Mouse (Mus musculus) R1 (cell line): ENCODE results near the gene Arl4c.

Source experiments
- DNase-seq: peaks from one replicate; pipeline ENCODE4 v3.0.0-alpha.2; 2018; ENCODE audit warnings: low read depth, low spot score

Gene Arl4c

GRCm38 (mm10) chr1:88701870-88702661, at the start of gene Arl4c:
Gene Arl4c, minus strand, starts transcription at chr1:88702221.
- peak; percentile 75 for DNase-seq

- DNase-seq, result no peak
These were observed 49.3 kb upstream of the Arl4c start for GRCm38 (mm10) chr1:88751332-88751731.

GRCm38 (mm10) chr1:88750576-88750975, 48.6 kb upstream of the Arl4c start:
- peak; percentile 50 for DNase-seq

- peak; percentile 92 for DNase-seq
These were observed 48.1 kb upstream of the Arl4c start for GRCm38 (mm10) chr1:88750126-88750525.

GRCm38 (mm10) chr1:88749106-88749505, 47.1 kb upstream of the Arl4c start:
- peak; percentile 65 for DNase-seq

- peak; percentile 90 for DNase-seq
These were observed 43.2 kb upstream of the Arl4c start for GRCm38 (mm10) chr1:88745256-88745655.

- peak; percentile 53 for DNase-seq
These were observed 42.2 kb upstream of the Arl4c start for GRCm38 (mm10) chr1:88744261-88744660.

GRCm38 (mm10) chr1:88742372-88742771, 40.4 kb upstream of the Arl4c start:
- DNase-seq, result peak; percentile 63

GRCm38 (mm10) chr1:88739546-88739945, 37.5 kb upstream of the Arl4c start:
- no peak for DNase-seq

- no peak for DNase-seq
These were observed 36.9 kb upstream of the Arl4c start for GRCm38 (mm10) chr1:88738931-88739330.

GRCm38 (mm10) chr1:88729496-88729895, 27.5 kb upstream of the Arl4c start:
- no peak for DNase-seq

GRCm38 (mm10) chr1:88727369-88727768, 25.3 kb upstream of the Arl4c start:
- no peak for DNase-seq

GRCm38 (mm10) chr1:88725716-88726115, 23.7 kb upstream of the Arl4c start:
- DNase-seq, result no peak

- no peak for DNase-seq
These were observed 18.7 kb upstream of the Arl4c start for GRCm38 (mm10) chr1:88720626-88721229.

- DNase-seq, result no peak
These were observed 16.5 kb upstream of the Arl4c start for GRCm38 (mm10) chr1:88718563-88718962.

GRCm38 (mm10) chr1:88717736-88718135, 15.7 kb upstream of the Arl4c start:
- DNase-seq, result peak; percentile 74

- no peak for DNase-seq
These were observed 10.0 kb upstream of the Arl4c start for GRCm38 (mm10) chr1:88712011-88712410.

- no peak for DNase-seq
These were observed 6.8 kb upstream of the Arl4c start for GRCm38 (mm10) chr1:88708646-88709305.

GRCm38 (mm10) chr1:88708191-88708590, 6.2 kb upstream of the Arl4c start:
- DNase-seq, result no peak

GRCm38 (mm10) chr1:88707536-88707935, 5.5 kb upstream of the Arl4c start:
- no peak for DNase-seq

GRCm38 (mm10) chr1:88705799-88706198, 3.8 kb upstream of the Arl4c start:
- peak; percentile 96 for DNase-seq

GRCm38 (mm10) chr1:88705050-88705449, 3.0 kb upstream of the Arl4c start:
- DNase-seq, result peak; percentile 70
